Mouse (Mus musculus) embryonic fibroblast, embryonic 13.5 days (primary cell): ENCODE data around the gene Commd7.
A peak's percentile ranks its signal among the peaks of the same experiment; 100 is the strongest.

Source experiments
- CTCF ChIP-seq: IDR thresholded peaks from 2 replicates; pipeline ENCODE4 v1.5.1; 2011; ENCODE audit warnings: mild to moderate bottlenecking, control low read depth, low read length, moderate library complexity, borderline replicate concordance; ENCODE audit not compliant: insufficient read depth
- POLR2A ChIP-seq: IDR thresholded peaks from 2 replicates; pipeline ENCODE4 v1.6.1; 2011; ENCODE audit warnings: low read depth, mild to moderate bottlenecking, control low read depth, low read length, moderate library complexity

DNA sequence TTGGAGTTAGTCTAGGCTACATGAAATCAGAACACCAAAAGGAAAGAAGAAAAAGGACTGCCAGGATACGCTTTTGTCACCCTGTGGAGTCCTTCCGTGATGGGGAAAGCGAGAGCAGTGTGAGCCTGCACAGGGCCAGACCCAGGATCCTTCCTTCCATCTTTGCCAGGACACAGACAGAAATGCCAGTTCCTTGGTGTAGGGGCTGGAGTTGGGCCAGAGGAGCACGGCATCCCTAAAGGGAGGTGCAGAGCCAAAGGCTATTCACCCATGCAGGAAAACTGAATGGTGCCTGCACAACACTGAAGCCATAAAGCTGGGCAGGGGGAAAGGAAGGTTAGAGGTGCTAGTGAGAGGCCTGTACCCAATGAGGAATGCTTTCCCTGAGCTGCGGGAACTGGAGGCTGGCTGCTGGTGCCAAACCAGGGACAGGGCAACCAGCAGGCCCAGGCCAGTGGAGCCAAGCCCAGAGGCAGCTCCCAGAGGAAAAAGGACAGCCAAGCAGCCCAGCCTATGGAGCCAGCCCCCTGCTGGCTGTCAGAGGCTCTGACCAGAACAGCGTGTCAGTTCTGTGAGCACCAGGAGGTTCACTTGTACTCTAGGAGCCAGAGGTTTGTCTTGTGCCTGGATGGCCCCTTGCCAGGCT lies 32.4 kb downstream of the Commd7 start:
- TF ChIP-seq CTCF (peak; percentile 21; the same call in 1 of the 2 replicates), POLR2A (no peak)
